Mouse (Mus musculus) urinary bladder, postnatal 36 days (tissue): Measurements from ENCODE around the gene Cnnm1.
A peak's percentile ranks its signal among the peaks of the same experiment; 100 is the strongest.

Experiments
- DNase-seq, 2 experiments: peaks; one replicate each; pipeline ENCODE4 v3.0.0; 2022; ENCODE audit warnings: low spot score in 2 of 2, mixed read lengths in 1 of 2

Gene Cnnm1

DNA sequence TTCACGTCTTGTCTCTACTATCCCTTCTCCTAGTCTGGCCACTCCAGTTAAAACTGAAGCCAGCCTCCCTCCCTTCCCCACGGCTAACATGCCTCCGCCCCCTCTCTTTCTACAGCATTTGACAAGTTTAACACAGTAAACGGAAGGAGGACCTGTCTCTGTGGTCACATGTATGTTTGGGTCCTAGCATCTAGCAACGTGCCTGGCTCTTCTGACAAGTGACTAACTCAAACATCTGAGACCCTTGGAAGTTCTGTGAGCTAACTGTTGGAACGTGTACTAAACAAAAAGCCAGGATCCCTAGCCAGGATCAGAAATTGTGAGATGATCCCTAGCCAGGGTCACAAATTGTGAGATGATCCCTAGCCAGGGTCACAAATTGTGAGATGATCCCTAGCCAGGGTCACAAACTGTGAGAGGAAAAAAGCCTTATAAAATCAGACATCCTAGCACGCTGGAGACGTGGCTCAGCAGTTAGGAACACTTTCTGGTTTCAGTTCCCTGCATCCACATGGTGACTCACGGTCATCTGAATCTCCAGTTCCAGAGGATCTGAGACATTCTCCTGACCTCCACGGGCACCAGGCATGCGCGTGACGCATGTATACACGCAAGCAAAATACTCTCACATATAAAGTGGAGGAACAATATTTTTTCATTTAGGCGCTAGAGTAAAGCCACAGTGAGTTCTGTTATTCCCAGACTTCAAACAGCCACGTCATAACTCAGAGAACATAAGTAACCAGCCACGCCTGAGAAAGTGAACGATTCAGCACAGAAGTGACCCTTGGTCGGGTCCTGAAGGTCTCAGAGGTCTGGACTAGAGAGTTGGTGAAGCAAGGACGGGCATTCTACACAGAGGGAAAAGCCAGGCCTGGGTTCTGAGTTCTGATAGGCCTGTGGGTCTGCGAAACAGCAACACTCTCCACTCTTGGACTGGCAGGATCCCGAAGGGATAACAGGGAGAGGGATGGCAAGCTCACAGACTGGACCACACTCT is 71.7 kb downstream of the Cnnm1 start:
- no peak for DNase-seq

DNA sequence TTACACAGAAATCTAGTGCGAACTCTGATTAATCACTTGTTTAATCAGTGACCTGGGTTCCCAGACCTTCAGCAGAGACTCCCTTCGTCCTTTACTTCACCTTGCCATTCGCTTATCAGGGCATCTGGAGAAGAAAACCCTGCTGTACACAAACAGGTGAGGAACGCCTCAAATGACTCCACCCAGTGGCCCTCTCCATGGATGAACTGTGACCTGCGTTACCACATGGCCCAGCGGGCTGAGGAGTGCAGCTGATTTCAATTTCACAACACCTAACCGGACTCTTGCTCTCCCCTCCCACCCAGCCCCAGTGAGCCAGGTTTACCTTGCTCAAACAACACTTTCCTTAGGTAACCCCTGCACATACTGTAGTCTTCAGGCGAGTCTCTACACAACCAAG is 73.6 kb downstream of the Cnnm1 start:
- DNase-seq, result no peak

- no peak for DNase-seq
Observed at GRCm38 (mm10) chr19:43515668-43516396, 75.6 kb downstream of the Cnnm1 start.

DNA sequence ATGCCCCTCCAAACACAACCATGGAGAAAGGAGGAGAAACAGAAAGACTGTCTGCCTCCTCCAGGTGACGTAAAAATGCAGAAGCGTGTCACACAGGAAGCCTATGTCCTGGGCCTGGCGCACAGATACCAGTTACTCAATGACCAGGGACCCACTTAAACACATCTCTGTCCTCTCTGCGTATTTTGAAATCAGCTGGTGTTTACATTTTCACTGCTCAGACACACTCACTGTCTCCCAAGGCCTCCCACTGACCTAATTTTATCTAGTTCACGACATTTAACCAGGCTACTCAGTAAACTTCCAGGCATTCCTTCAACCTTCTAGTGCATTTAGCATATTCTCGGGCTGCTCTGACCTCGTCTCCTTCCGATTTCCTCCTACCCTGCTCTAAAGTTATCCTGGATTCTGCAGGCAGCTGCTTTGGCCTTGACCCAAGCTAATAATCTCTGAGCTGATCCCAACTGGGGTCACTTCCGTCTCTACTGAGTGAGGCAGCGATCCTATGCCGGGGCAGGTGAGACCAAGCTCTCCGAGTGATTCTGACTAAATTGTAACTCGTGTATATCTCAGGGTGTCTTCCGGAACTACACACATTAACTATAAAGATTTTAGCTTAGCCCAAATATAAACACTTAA is 76.3 kb downstream of the Cnnm1 start:
- DNase-seq, result no peak

DNA sequence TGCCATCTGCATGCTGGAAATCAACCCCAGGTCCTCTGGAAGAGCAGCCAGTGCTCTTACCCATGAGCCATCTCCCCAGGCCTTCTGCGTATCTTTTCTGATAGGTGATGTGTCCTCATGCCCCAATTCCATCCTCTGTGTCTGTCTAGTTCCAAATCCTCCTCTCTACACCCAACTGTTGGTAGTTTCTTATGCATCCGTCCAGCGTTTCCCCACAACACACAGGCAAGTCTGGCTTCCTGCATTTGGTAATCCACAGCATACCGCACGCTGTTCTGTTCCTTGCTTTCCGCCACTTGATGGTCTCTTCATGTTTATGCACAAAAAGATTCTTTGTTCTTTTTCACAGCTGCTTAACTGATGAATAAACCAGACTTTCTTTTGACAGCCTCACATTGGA is 77.1 kb downstream of the Cnnm1 start:
- DNase-seq, result no peak

GRCm38 (mm10) chr19:43517808-43518207 is 77.6 kb downstream of the Cnnm1 start:
- DNase-seq, result no peak

- DNase-seq, result no peak
Observed at GRCm38 (mm10) chr19:43518261-43518660, 78.0 kb downstream of the Cnnm1 start.

GRCm38 (mm10) chr19:43519226-43519625 is 79.0 kb downstream of the Cnnm1 start:
- DNase-seq, result no peak

DNA sequence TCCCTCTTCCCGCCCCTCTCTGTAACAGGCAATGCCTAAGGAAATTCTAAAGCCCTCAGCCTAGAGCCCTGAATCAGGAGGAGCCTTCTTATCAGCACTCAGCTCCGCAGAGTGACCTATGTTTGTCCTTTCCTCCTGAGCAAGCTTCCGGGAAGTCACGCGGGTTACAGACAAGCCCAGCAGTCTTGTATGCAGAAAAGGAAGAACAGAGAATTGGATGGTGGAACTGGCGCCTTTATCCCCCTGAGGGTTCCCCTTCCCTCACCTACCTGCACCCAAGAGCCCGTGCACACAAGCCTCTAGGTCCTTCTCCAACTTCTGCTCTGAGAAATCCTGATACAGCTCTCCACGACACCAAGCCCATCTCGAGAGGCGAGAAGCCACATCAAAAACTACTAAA is 80.2 kb downstream of the Cnnm1 start:
- no peak for DNase-seq

DNA sequence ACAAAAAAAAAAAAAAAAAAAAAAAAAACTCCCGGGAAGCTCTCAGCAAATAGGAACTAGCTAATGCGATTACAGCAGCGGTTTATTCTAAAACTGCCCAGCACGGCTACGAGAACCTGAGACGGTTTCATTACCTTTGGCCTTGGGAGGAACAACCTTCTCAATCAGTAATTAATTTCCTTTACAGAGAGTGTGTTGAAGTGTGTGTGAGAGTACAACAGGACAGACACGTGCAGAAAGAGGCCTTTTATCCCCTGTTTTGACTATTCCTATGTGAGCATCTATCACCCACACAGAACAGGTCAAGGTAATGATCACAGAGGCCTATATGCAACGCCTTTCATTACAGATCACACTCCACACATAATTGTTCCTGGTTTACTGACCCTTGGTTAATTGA is 81.1 kb downstream of the Cnnm1 start:
- DNase-seq, result no peak

GRCm38 (mm10) chr19:43521996-43522395 is 81.8 kb downstream of the Cnnm1 start:
- no peak for DNase-seq

- no peak for DNase-seq
Observed at GRCm38 (mm10) chr19:43523551-43523950, 83.3 kb downstream of the Cnnm1 start.

DNA sequence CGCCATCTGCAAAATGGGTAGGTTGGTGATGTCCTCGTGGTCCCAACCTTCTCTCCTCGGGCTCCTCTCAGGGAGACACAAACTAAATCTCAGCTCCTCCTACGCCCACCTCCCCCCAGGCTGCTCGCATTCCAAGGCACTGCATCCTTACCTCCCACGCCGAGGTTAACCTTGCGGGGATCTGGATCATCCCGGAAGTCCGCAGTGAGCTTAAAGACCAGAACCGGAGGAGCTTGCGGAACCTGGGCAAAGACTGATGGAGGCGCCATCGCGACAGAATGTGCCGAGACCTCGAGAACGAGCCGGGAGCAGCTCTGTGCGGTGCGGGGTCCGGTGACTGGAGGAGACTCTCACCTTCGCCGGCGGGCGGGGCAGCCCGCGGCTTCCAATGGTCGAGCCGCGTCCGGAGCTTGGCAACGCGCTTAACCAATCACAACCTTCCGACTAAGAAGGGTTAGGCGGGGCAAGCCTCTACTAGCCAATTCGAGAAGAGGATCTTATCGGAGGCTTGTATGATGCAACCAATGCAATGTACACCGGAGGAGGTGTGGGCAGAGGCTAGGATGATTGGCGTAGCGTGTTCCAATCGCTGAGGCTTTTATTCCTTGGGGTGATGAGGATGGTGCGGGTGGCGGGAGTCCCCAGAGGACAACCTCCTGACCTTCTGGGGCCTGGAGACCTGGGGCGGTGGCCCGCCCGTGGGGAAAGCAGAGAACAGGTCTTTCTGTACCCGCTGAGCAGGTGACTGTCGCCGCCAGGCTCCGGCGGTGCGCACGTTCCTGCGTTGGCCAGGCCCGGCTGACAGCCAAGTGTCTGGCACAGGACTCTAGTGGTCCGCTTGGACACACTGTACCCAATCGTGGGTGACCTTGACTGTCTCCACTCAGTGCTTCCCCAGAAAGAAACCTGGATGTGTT is 84.2 kb downstream of the Cnnm1 start, which contains the start of gene Got1:
Gene Got1 (minus strand): TSS at position 419 of the 917 bp plus-strand sequence.
- DNase-seq, result peak; percentile 87 to 92

GRCm38 (mm10) chr19:43525104-43525482 is 84.9 kb downstream of the Cnnm1 start:
- DNase-seq, result peak in 1 of 2 experiments; percentile 55

- no peak for DNase-seq
Observed at GRCm38 (mm10) chr19:43525566-43525965, 85.3 kb downstream of the Cnnm1 start.

DNA sequence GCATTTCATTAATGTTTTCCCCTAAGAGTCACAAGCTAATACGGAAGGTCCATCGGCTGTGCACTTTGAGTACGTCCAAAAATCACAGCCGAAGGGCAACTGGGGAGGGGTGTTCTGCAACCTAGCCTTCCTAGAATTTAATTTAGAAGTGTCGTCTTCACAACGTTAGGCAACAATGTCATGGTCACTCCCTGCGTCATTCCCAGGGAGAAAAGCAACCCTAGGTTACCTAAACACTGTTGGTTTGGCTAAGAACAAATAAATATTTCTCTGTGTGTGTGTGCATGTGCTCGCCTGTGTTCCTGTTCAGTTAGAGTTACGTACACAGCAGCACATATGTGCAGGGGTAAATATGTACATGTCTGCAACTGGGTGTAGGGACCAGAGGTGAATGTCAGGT is 85.8 kb downstream of the Cnnm1 start:
- no peak for DNase-seq

- DNase-seq, result no peak
Observed at GRCm38 (mm10) chr19:43527131-43527530, 86.9 kb downstream of the Cnnm1 start.

- no peak for DNase-seq
Observed at GRCm38 (mm10) chr19:43528056-43528587, 87.9 kb downstream of the Cnnm1 start.

- peak; percentile 61 to 62 for DNase-seq
Observed at GRCm38 (mm10) chr19:43530197-43530770, 90.0 kb downstream of the Cnnm1 start.

- DNase-seq, result no peak
Observed at GRCm38 (mm10) chr19:43530921-43531320, 90.7 kb downstream of the Cnnm1 start.
